Mouse (Mus musculus): ENCODE measurements around the gene Hgd.

- TF ChIP-seq GATA1 (IDR thresholded peaks at IDR 0.05; ENCODE audit: low read length) (no peak), TAL1 (IDR thresholded peaks at IDR 0.05; ENCODE audit: low read length) (no peak)
Measured at GRCm38 (mm10) chr16:37680216-37680615, 100.3 kb downstream of the Hgd start.
